Mouse (Mus musculus): Measurements from ENCODE around the gene Spem1. TPM values are rescaled to one million over a fixed set of nuclear protein-coding genes. Genes with fewer than 3 reads are reported as not detected.

Spem1 gene
- polyA plus RNA-seq, 1 experiment from 2014 or later = 0.65 TPM

DNA sequence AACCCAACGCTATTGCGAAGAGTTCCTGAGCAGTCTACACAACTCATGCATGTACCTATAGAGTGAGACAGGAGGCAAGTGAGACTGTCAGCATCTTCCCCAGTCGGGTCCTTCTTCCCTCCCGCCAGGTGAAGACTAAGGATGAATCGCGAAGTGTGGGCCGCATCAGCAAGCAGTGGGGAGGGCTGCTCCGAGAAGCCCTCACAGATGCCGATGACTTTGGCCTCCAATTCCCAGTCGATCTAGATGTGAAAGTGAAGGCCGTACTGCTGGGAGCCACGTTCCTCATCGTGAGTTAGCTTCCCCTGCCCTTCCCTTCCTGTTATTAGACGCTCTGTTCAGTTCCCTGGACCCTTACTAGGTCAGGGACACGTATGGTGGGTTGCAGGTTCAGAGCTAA lies 27.9 kb upstream of the Spem1 start:
- H3K27me3 ChIP-seq (replicated peaks) = no peaks in the 10 kb centered on the region
- no peak overlapping the region for H3K4me3 ChIP-seq
- peaks cover 29% of the 10 kb centered on the region for H3K4me1 ChIP-seq
- no peak for ATAC-seq (replicated peaks)
- H3K9ac ChIP-seq = no peak overlapping the region
- 94% methylated on average over 15 of the region's 15 CpGs for WGBS
- H3K9me3 ChIP-seq = no peaks in the 10 kb centered on the region
- H3K27ac ChIP-seq = no peak overlapping the region
- H3K4me2 ChIP-seq = no peak overlapping the region
- H3K36me3 ChIP-seq (replicated peaks) = peaks cover 13% of the 10 kb centered on the region; the same call in 1 of the 2 replicates

- H3K4me2 ChIP-seq = no peak overlapping the region
- no peaks in the 10 kb centered on the region for H3K9me3 ChIP-seq
- peaks cover 13% of the 10 kb centered on the region; the same call in 1 of the 2 replicates for H3K36me3 ChIP-seq (replicated peaks)
- no peak overlapping the region for H3K9ac ChIP-seq
- WGBS = 93% methylated on average over 9 of the region's 9 CpGs
- H3K4me3 ChIP-seq = no peak overlapping the region
- H3K27me3 ChIP-seq (replicated peaks) = no peaks in the 10 kb centered on the region
- no peak overlapping the region for H3K27ac ChIP-seq
- peaks cover 29% of the 10 kb centered on the region for H3K4me1 ChIP-seq
- ATAC-seq (replicated peaks) = no peak
Measured at GRCm38 (mm10) chr11:69849128-69849527, 27.1 kb upstream of the Spem1 start.

- Histone ChIP-seq H3K9me3 (no peaks in the 10 kb centered on the region), H3K9ac (no peak overlapping the region), H3K4me3 (peak overlapping the region; percentile 81; the same call in 1 of the 2 replicates), H3K27me3 (replicated peaks) (no peaks in the 10 kb centered on the region), H3K4me2 (peak overlapping the region; percentile 92), H3K4me1 (peaks cover 29% of the 10 kb centered on the region), H3K36me3 (replicated peaks) (peaks cover 13% of the 10 kb centered on the region; the same call in 1 of the 2 replicates), H3K27ac (no peak overlapping the region)
- WGBS = 98% methylated on average over 6 of the region's 6 CpGs
- no peak for ATAC-seq (replicated peaks)
Measured at GRCm38 (mm10) chr11:69848021-69848420, 26.0 kb upstream of the Spem1 start.

GRCm38 (mm10) chr11:69846738-69847688 lies 25.0 kb upstream of the Spem1 start:
- Histone ChIP-seq H3K4me1 (peaks cover 29% of the 10 kb centered on the region), H3K4me2 (peak overlapping the region; percentile 92), H3K36me3 (replicated peaks) (peaks cover 13% of the 10 kb centered on the region; the same call in 1 of the 2 replicates), H3K9me3 (no peaks in the 10 kb centered on the region), H3K27ac (peak overlapping the region; percentile 97), H3K27me3 (replicated peaks) (no peaks in the 10 kb centered on the region), H3K4me3 (peak overlapping the region; percentile 81), H3K9ac (peak overlapping the region; percentile 95)
- WGBS = 13% methylated on average over 37 of the region's 37 CpGs
- ATAC-seq (replicated peaks) = peak; percentile 68

GRCm38 (mm10) chr11:69846198-69846680 lies 24.3 kb upstream of the Spem1 start, which contains the start of gene Plscr3:
Gene Plscr3, plus strand, starts transcription at chr11:69846376.
- H3K36me3 ChIP-seq (replicated peaks) = peaks cover 8% of the 10 kb centered on the region; the same call in 1 of the 2 replicates
- no peaks in the 10 kb centered on the region for H3K27me3 ChIP-seq (replicated peaks)
- peak within 1 kb of the TSS; percentile 81 for H3K4me3 ChIP-seq
- H3K4me1 ChIP-seq = peaks cover 29% of the 10 kb centered on the region
- under 1% methylated on average over 36 of the region's 38 CpGs for WGBS
- peak within 1 kb of the TSS; percentile 95 for H3K9ac ChIP-seq
- peak within 1 kb of the TSS; percentile 92 for H3K4me2 ChIP-seq
- H3K9me3 ChIP-seq = no peaks in the 10 kb centered on the region
- peak within 1 kb of the TSS; percentile 97 for H3K27ac ChIP-seq
- peak; percentile 93 for ATAC-seq (replicated peaks)

- Histone ChIP-seq H3K27me3 (replicated peaks) (no peaks in the 10 kb centered on the region), H3K4me3 (peak overlapping the region; percentile 89), H3K4me1 (peaks cover 36% of the 10 kb centered on the region), H3K9ac (peak overlapping the region; percentile 66), H3K4me2 (peak overlapping the region; percentile 96), H3K9me3 (no peaks in the 10 kb centered on the region), H3K36me3 (replicated peaks) (no peaks in the 10 kb centered on the region; the same call in 1 of the 2 replicates), H3K27ac (peak overlapping the region; percentile 97)
- 0 out of 2 replicates have a peak, but pooled peaks have one; percentile 1 for ATAC-seq (replicated peaks)
- WGBS = 2% methylated on average over 7 of the region's 7 CpGs
Measured at GRCm38 (mm10) chr11:69838714-69839104, 16.7 kb upstream of the Spem1 start.

GRCm38 (mm10) chr11:69837952-69838713 lies 16.2 kb upstream of the Spem1 start, which contains the start of gene Tmem256:
Gene Tmem256, plus strand, starts transcription at chr11:69838514.
- ATAC-seq (replicated peaks) = peak; percentile 92
- H3K27ac ChIP-seq = peak within 1 kb of the TSS; percentile 97
- WGBS = under 1% methylated on average over 34 of the region's 34 CpGs
- H3K27me3 ChIP-seq (replicated peaks) = no peaks in the 10 kb centered on the region
- peak within 1 kb of the TSS; percentile 89 for H3K4me3 ChIP-seq
- H3K9me3 ChIP-seq = no peaks in the 10 kb centered on the region
- H3K36me3 ChIP-seq (replicated peaks) = no peaks in the 10 kb centered on the region; the same call in 1 of the 2 replicates
- H3K4me2 ChIP-seq = peak within 1 kb of the TSS; percentile 96
- H3K9ac ChIP-seq = peak within 1 kb of the TSS; percentile 98
- peaks cover 40% of the 10 kb centered on the region for H3K4me1 ChIP-seq

GRCm38 (mm10) chr11:69837604-69837951 lies 15.6 kb upstream of the Spem1 start, which contains the start of gene Nlgn2:
Gene Nlgn2, minus strand, starts transcription at chr11:69837784.
- H3K9me3 ChIP-seq = no peaks in the 10 kb centered on the region
- peak; percentile 82 for ATAC-seq (replicated peaks)
- WGBS = 0% methylated on average over 29 of the region's 32 CpGs
- H3K27me3 ChIP-seq (replicated peaks) = no peaks in the 10 kb centered on the region
- peak within 1 kb of the TSS; percentile 97 for H3K27ac ChIP-seq
- peak within 1 kb of the TSS; percentile 89 for H3K4me3 ChIP-seq
- H3K4me1 ChIP-seq = peaks cover 43% of the 10 kb centered on the region
- H3K9ac ChIP-seq = peak within 1 kb of the TSS; percentile 98
- no peaks in the 10 kb centered on the region; the same call in 1 of the 2 replicates for H3K36me3 ChIP-seq (replicated peaks)
- H3K4me2 ChIP-seq = peak within 1 kb of the TSS; percentile 96

GRCm38 (mm10) chr11:69836703-69837576 lies 15.0 kb upstream of the Spem1 start:
- under 1% methylated on average over 51 of the region's 52 CpGs for WGBS
- ATAC-seq (replicated peaks) = peak; percentile 7
- peaks cover 3% of the 10 kb centered on the region; the same call in 1 of the 2 replicates for H3K36me3 ChIP-seq (replicated peaks)
- H3K4me3 ChIP-seq = peak overlapping the region; percentile 89
- peak overlapping the region; percentile 96 for H3K4me2 ChIP-seq
- H3K9ac ChIP-seq = peak overlapping the region; percentile 98
- H3K9me3 ChIP-seq = no peaks in the 10 kb centered on the region
- H3K27ac ChIP-seq = peak overlapping the region; percentile 97
- H3K27me3 ChIP-seq (replicated peaks) = no peaks in the 10 kb centered on the region
- peaks cover 46% of the 10 kb centered on the region for H3K4me1 ChIP-seq

DNA sequence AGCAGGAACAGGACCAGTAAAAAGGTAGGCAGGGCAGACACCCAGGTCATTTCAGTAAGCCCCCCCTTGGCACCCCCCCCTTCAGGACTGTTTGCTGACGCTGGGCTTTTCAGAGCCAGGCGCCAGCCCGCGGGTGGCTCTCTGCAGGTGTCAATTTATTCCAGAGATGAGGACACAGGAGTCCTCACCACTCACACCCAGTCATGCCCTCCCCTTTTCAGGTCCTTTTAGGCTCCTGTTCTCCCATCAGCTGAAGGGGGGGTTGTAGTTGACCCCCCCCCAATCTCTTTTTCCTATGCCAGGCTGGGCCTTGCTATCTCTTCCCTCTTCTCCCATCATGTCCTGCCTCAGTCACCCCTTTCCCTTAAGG lies 14.0 kb upstream of the Spem1 start:
- 2% methylated on average over 4 of the region's 4 CpGs for WGBS
- Histone ChIP-seq H3K27me3 (replicated peaks) (no peaks in the 10 kb centered on the region), H3K4me1 (peaks cover 46% of the 10 kb centered on the region), H3K9me3 (no peaks in the 10 kb centered on the region), H3K4me2 (peak overlapping the region; percentile 96), H3K4me3 (peak overlapping the region; percentile 89), H3K36me3 (replicated peaks) (peaks cover 3% of the 10 kb centered on the region; the same call in 1 of the 2 replicates), H3K9ac (peak overlapping the region; percentile 98), H3K27ac (peak overlapping the region; percentile 97)
- ATAC-seq (replicated peaks) = no peak

All from midbrain, embryonic 15.5 days (tissue).